Mouse (Mus musculus): Measurements from ENCODE around the gene Usp6nl.

Usp6nl gene

GRCm38 (mm10) chr2:6367497-6367896, 45.0 kb downstream of the Usp6nl start:
- no peak for DNase-seq (ENCODE audit: low read depth, low spot score)

GRCm38 (mm10) chr2:6374216-6374615, 51.7 kb downstream of the Usp6nl start:
- DNase-seq (ENCODE audit: low read depth, low spot score) = no peak

GRCm38 (mm10) chr2:6376071-6376470, 53.6 kb downstream of the Usp6nl start:
- DNase-seq (ENCODE audit: low read depth, low spot score) = no peak

GRCm38 (mm10) chr2:6376941-6377340, 54.5 kb downstream of the Usp6nl start:
- no peak for DNase-seq (ENCODE audit: low read depth, low spot score)

- DNase-seq (ENCODE audit: low read depth, low spot score) = no peak
These were observed 56.2 kb downstream of the Usp6nl start for GRCm38 (mm10) chr2:6378590-6379205.

- DNase-seq (ENCODE audit: low read depth, low spot score) = no peak
These were observed 57.3 kb downstream of the Usp6nl start for GRCm38 (mm10) chr2:6379731-6380212.

- no peak for DNase-seq (ENCODE audit: low read depth, low spot score)
These were observed 57.9 kb downstream of the Usp6nl start for GRCm38 (mm10) chr2:6380401-6380800.

GRCm38 (mm10) chr2:6384407-6385146, 62.1 kb downstream of the Usp6nl start:
- no peak for DNase-seq (ENCODE audit: low read depth, low spot score)

- DNase-seq (ENCODE audit: low read depth, low spot score) = no peak
These were observed 66.7 kb downstream of the Usp6nl start for GRCm38 (mm10) chr2:6389162-6389561.

- DNase-seq (ENCODE audit: low read depth, low spot score) = no peak
These were observed 68.8 kb downstream of the Usp6nl start for GRCm38 (mm10) chr2:6391261-6391660.

- DNase-seq (ENCODE audit: low read depth, low spot score) = no peak
These were observed 69.5 kb downstream of the Usp6nl start for GRCm38 (mm10) chr2:6391940-6392339.

GRCm38 (mm10) chr2:6395851-6396625, 73.6 kb downstream of the Usp6nl start:
- DNase-seq (ENCODE audit: low read depth, low spot score) = no peak

GRCm38 (mm10) chr2:6396626-6397146, 74.2 kb downstream of the Usp6nl start:
- no peak for DNase-seq (ENCODE audit: low read depth, low spot score)

- no peak for DNase-seq (ENCODE audit: low read depth, low spot score)
These were observed 74.7 kb downstream of the Usp6nl start for GRCm38 (mm10) chr2:6397166-6397565.

- no peak for DNase-seq (ENCODE audit: low read depth, low spot score)
These were observed 76.4 kb downstream of the Usp6nl start for GRCm38 (mm10) chr2:6398826-6399225.

- DNase-seq (ENCODE audit: low read depth, low spot score) = no peak
These were observed 78.6 kb downstream of the Usp6nl start for GRCm38 (mm10) chr2:6401039-6401438.

GRCm38 (mm10) chr2:6403375-6403774, 80.9 kb downstream of the Usp6nl start:
- no peak for DNase-seq (ENCODE audit: low read depth, low spot score)

GRCm38 (mm10) chr2:6403991-6404390, 81.5 kb downstream of the Usp6nl start:
- no peak for DNase-seq (ENCODE audit: low read depth, low spot score)

GRCm38 (mm10) chr2:6404627-6405026, 82.2 kb downstream of the Usp6nl start:
- DNase-seq (ENCODE audit: low read depth, low spot score) = no peak

GRCm38 (mm10) chr2:6405059-6406033, 82.9 kb downstream of the Usp6nl start:
- DNase-seq (ENCODE audit: low read depth, low spot score) = peak; percentile 55

- no peak for DNase-seq (ENCODE audit: low read depth, low spot score)
These were observed 85.2 kb downstream of the Usp6nl start for GRCm38 (mm10) chr2:6407711-6408110.
